In genomic region chr19:47458504-47459161, GRCm38 (mm10) we compare ENCODE assay signal across 11 mouse cellular contexts. TPM values are rescaled to one million over a fixed set of nuclear protein-coding genes. Genes with fewer than 3 reads are reported as not detected.
A peak's percentile ranks its signal among the peaks of the same experiment; 100 is the strongest.
DNase-seq lines count a peak whose midpoint lies in the region; ATAC-seq and TF ChIP-seq lines count a peak whose summit lies in the region.
"Had no signal": no experiment of that assay in that cellular context is flagged by ENCODE, and none has a peak within 500 bp of the region (broad histone marks: within the 10 kb centered on the region; RNA-seq: fewer than 3 reads in every experiment).

No protein-coding gene starts in this region.

- ATAC-seq in megakaryocyte, adult 5-6 weeks (ENCODE audit: poor library complexity, severe bottlenecking) = peak; percentile 72
- ATAC-seq in CD4-positive, CD25-positive, alpha-beta regulatory T cell, adult 4 months = no peak

- no peaks in the 10 kb centered on the region for H3K36me3 ChIP-seq in kidney, adult 2 months (ENCODE audit: control insufficient read depth, insufficient read depth, low read length)
- H3K36me3 ChIP-seq: lung, embryonic 15.5 days had no signal

- H3K4me3 ChIP-seq in kidney, adult 2 months (ENCODE audit: insufficient read depth, low read depth, low read length) = no peak overlapping the region
- H3K4me3 ChIP-seq: lung, embryonic 15.5 days had no signal

- H3K27ac ChIP-seq in kidney, adult 2 months (ENCODE audit: insufficient read depth, low read depth, low read length) = peak overlapping the region; percentile 57
- H3K27ac ChIP-seq: lung, embryonic 15.5 days had no signal

- no peak for TF ChIP-seq POLR2A in kidney, adult 2 months (IDR thresholded peaks at IDR 0.05; ENCODE audit: low read depth, low read length)

- WGBS in kidney, adult 2 months = 57% methylated on average over 17 of the region's 17 CpGs

- TF ChIP-seq CTCF in kidney, adult 2 months (conservative IDR thresholded peaks at IDR 0.05; ENCODE audit: insufficient read depth, insufficient read length, low read depth, low read length) = no peak

- no peak for DNase-seq in kidney, adult 2 months
- DNase-seq in kidney, adult 11 months = no peak
- DNase-seq in NIH3T3 (ENCODE audit: low read depth) = peak; percentile 84
- peak; percentile 75 for DNase-seq in gastrocnemius, postnatal 25 days
- no peak for DNase-seq in cerebellum, adult 11-12 months
- DNase-seq: adrenal gland, postnatal 36 days; kidney, adult 9 months; thymus, postnatal 25 days had no signal

- H3K4me1 ChIP-seq in kidney, adult 2 months (ENCODE audit: control insufficient read depth, insufficient read depth, low read length) = 0 out of 2 replicates have a peak, but pooled peaks cover 2% of the 10 kb centered on the region

- H3K27me3 ChIP-seq in kidney, adult 2 months (replicated peaks; ENCODE audit: control insufficient read depth, insufficient read depth, low read length) = no peaks in the 10 kb centered on the region
- H3K27me3 ChIP-seq: lung, embryonic 15.5 days had no signal

RNA-seq across cellular contexts. Expression of gene Sh3pxd2a, which starts 5.6 kb away (rescaled TPM):
- 14.9 and 15.5 TPM in 2 replicates for polyA plus RNA-seq in kidney, adult 2 months (2012; rRNA removed)
- 10 to 100 TPM; 37.8 to 46.3 TPM for total RNA-seq in gastrocnemius, postnatal 25 days (2021)
- 1.4 and 1.8 TPM in 2 replicates for total RNA-seq in megakaryocyte, adult 5-6 weeks (2015)
- 1.1 and 1.3 TPM in 2 replicates for total RNA-seq in megakaryocyte, adult 5-6 weeks (2017)
- polyA plus RNA-seq in CD4-positive, CD25-positive, alpha-beta regulatory T cell, adult 4 months (2017; shearing (Covaris generic)) = 1 to 10 TPM in 1 of 2 experiments, under 1 TPM in 1; 0.60 to 1.9 TPM

Comparison
In these comparisons a context has a peak if more than half of its experiments do, and no peak if none do; other contexts are left out.
1. DNase-seq: peak in NIH3T3 (single experiment) and gastrocnemius, postnatal 25 days (single experiment); none in kidney, adult 2 months (single experiment), kidney, adult 11 months (single experiment) and cerebellum, adult 11-12 months (single experiment).
2. RNA of gene Sh3pxd2a, which starts 5.6 kb away (total RNA-seq): 37.8 to 46.3 TPM in gastrocnemius, postnatal 25 days; 1.1 to 1.8 TPM in megakaryocyte, adult 5-6 weeks; every median in the first group is over 10 times any median in the second.